Mouse (Mus musculus) lung, adult 2 months (tissue): ENCODE measurements around the gene Gm49392.

ENCODE experiments used
- CTCF ChIP-seq: fragments of 200-500 bp; IDR thresholded peaks from 2 replicates; pipeline ENCODE4 v1.5.1; 2011; ENCODE audit warnings: mild to moderate bottlenecking, low read length, control low read depth; ENCODE audit not compliant: insufficient read depth
- POLR2A ChIP-seq: fragments of 200-500 bp; IDR thresholded peaks from 2 replicates; pipeline ENCODE4 v1.6.1; 2011; ENCODE audit warnings: low read depth, mild to moderate bottlenecking, control low read depth, low read length, borderline replicate concordance; ENCODE audit errors: extremely low read depth

DNA sequence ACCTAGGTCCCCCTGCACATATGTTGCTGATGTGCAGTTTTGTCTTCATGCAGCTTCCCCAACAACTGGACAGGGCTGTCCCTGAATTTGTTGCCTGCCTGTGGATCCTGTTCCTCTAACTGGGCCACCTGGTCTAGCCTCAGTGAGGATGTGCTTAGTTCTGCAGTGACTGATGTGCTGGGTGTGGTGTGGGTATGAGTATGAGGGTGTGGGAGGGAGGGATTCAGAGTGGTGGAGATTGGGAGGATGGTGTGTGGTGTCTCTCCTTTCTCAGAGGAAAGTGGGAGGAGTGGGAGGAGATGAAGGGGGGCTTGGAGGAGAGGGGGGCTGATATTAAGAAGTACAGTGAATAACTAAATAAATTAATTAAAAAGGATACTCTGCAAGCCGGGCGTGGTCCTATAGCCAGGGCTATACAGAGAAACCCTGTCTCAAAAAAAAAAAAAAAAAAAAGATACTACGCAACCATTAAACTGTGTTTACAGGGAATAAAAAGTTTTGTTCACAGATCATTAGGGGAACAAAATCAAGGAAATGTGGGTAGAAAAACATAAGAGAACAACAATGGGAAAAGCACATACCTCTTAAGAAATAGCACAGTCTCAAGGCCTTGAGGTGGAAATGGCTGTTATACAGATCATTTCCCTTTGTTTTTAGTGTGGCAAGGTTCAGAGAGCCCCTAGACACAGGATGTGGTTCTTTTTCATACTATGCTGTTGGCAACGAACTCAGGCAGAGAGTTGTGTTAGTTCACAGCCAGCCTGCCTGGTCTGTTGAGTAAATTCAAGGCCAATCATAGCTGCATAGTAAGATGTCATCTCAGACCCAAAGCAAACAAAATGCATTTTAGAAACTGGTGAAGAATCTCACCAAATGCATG, 48.2 kb downstream of the Gm49392 start:
- no peak for TF ChIP-seq CTCF
- TF ChIP-seq POLR2A: no peak
